Mouse (Mus musculus): ENCODE data around the gene Mef2d. TPM values are rescaled to one million over a fixed set of nuclear protein-coding genes. Genes with fewer than 3 reads are reported as not detected.
A peak's percentile ranks its signal among the peaks of the same experiment; 100 is the strongest.

Mef2d gene
- polyA plus RNA-seq, 1 experiment from 2014 or later: 12.6 TPM

DNA sequence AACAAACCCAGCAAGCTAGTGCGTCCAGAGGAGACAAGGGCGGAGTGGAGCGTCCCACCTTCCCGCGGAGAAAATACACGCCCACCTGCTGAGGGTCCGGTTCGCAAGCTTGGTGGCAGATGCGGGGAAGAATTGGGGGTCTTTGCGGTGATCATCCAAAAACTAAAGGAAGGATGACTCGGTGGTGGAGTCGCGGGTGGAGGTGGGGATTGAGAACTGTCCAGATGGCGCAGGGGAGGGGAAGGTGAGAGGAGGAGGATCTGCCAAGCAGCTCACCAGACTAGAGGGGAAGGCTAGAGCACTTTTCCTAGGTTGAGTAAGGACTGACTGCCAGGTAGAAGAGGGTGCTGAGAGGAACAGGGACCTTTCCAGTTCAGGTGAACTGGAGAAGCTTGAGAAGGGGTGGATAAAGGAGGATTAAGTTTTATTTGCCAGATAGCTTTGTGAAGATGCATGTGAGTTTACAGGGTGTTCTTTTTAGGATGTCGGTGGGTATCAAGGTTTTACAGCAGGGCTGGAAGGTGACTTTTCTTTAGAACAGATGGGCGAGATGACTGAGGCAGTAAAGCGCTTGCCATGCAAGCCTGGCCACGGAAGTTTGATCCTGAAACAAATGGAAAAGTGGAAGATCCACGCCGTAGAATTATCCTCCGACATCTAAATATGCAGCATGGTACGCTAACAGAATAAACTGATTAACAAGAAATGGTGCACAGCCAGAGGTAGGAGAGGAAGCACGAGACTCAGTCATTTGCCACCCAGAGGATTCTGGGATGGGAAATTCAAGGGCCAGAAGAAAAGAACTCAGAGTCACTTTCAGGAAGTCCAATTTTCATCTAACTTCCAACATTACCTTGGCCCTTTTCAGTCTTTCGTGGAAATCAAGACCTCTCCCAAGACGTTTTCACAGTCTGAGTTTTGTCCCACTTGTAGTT is 2.7 kb upstream of the Mef2d start:
- H3K4me2 ChIP-seq (ENCODE audit: low read depth, severe bottlenecking): peak overlapping the region; percentile 97
- H3K4me3 ChIP-seq (ENCODE audit: low read depth, low read length): peak overlapping the region; percentile 57
- ATAC-seq (ENCODE audit: insufficient number of reproducible peaks, low FRiP score, low TSS enrichment, low read depth) (no peak), DNase-seq (ENCODE audit: low spot score) (no peak)
- peaks cover 33% of the 10 kb centered on the region for H3K4me1 ChIP-seq (ENCODE audit: control insufficient read depth, insufficient read depth, low read length)
- no peaks in the 10 kb centered on the region for H3K9me3 ChIP-seq (ENCODE audit: control insufficient read depth, low read length)
- H3K27me3 ChIP-seq (ENCODE audit: control insufficient read depth, insufficient read depth, low read length): no peaks in the 10 kb centered on the region
- WGBS: 14% methylated on average over 25 of the region's 25 CpGs
- H3K36me3 ChIP-seq (ENCODE audit: control insufficient read depth, insufficient read depth, low read length): no peaks in the 10 kb centered on the region
- peak overlapping the region; percentile 81 for H3K27ac ChIP-seq (replicated peaks; ENCODE audit: low read depth, low read length)
- peak overlapping the region; percentile 74 for H3K9ac ChIP-seq (ENCODE audit: low read length)

DNA sequence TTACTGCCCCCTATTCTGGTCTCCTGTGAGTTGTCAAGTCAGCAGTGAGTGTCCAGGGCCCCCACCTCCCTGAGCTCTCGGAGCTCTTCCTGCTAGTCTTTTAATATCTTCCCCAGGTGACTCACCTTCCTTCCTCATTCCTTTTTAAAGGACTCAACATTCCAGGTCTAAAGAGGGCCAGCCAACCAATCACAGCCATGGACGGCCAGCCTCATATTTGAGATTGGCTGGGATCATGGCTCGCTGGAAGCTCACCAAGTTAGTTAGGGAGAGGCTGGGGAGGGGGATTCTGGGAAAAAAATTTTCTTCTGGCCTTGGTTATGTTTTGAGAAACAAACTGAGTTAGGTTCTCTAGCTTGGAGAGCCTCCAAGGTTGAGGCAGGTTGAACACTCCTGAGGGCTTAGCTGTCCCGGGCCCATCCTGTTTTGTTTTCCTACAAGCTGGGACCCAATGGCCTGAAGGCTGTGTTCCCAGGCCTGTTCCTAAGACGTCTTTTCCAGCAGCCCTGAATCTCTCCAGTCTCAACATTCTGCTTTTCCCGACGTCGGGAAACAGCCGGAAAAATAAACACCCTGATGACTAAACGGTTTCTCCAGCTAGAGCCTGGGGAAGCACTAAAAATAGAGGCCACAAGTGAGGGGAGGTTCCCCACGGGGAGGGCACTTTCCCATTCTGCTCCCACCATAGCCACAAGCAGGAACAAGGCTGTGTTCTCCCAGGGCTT is 1.8 kb upstream of the Mef2d start:
- H3K9me3 ChIP-seq (ENCODE audit: control insufficient read depth, low read length): no peaks in the 10 kb centered on the region
- no peaks in the 10 kb centered on the region for H3K36me3 ChIP-seq (ENCODE audit: control insufficient read depth, insufficient read depth, low read length)
- DNase-seq (ENCODE audit: low spot score): no peak
- H3K4me2 ChIP-seq (ENCODE audit: low read depth, severe bottlenecking): peak overlapping the region; percentile 97; the same call in 1 of the 2 replicates
- H3K27ac ChIP-seq (replicated peaks; ENCODE audit: low read depth, low read length): peak overlapping the region; percentile 9
- H3K9ac ChIP-seq (ENCODE audit: low read length): no peak overlapping the region
- 17% methylated on average over 11 of the region's 11 CpGs for WGBS
- peaks cover 41% of the 10 kb centered on the region for H3K4me1 ChIP-seq (ENCODE audit: control insufficient read depth, insufficient read depth, low read length)
- no peak overlapping the region for H3K4me3 ChIP-seq (ENCODE audit: low read depth, low read length)
- no peak for ATAC-seq (ENCODE audit: insufficient number of reproducible peaks, low FRiP score, low TSS enrichment, low read depth)
- no peaks in the 10 kb centered on the region for H3K27me3 ChIP-seq (ENCODE audit: control insufficient read depth, insufficient read depth, low read length)

DNA sequence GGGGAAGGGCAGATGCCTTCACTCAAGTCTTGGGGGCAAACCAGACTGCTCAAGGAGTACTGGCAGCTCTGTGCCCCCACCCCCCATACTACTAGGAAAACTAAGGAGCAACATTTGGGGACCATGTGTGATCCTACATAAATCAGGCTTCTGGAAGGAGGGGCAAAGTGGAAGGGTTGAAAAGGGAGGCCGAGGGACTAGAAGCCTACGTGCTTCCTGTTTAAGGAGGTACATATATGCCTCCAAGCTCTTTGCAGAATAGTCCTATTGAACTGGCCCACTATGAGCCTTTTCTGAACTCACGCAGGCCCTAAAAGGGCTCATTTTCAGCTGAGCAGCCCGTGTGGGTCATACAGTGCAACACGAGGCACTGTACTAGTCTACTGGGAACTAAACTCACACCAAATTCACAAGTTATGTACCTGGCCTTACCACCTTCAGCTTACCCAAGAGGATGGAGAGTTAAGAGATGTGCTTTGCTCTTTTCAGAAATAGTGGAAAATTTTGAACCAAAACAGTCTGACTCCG is 1.2 kb upstream of the Mef2d start:
- H3K36me3 ChIP-seq (ENCODE audit: control insufficient read depth, insufficient read depth, low read length): no peaks in the 10 kb centered on the region
- WGBS: 31% methylated on average over 6 of the region's 6 CpGs
- H3K4me3 ChIP-seq (ENCODE audit: low read depth, low read length): no peak overlapping the region; the same call in 1 of the 2 replicates
- H3K9ac ChIP-seq (ENCODE audit: low read length): no peak overlapping the region
- H3K4me1 ChIP-seq (ENCODE audit: control insufficient read depth, insufficient read depth, low read length): peaks cover 47% of the 10 kb centered on the region
- no peak for DNase-seq (ENCODE audit: low spot score)
- peak overlapping the region; percentile 73; the same call in 1 of the 2 replicates for H3K4me2 ChIP-seq (ENCODE audit: low read depth, severe bottlenecking)
- no peaks in the 10 kb centered on the region for H3K9me3 ChIP-seq (ENCODE audit: control insufficient read depth, low read length)
- no peaks in the 10 kb centered on the region for H3K27me3 ChIP-seq (ENCODE audit: control insufficient read depth, insufficient read depth, low read length)
- peak overlapping the region; percentile 94 for H3K27ac ChIP-seq (replicated peaks; ENCODE audit: low read depth, low read length)
- no peak for ATAC-seq (ENCODE audit: insufficient number of reproducible peaks, low FRiP score, low TSS enrichment, low read depth)

GRCm38 (mm10) chr3:88141439-88141786 is 759 bp upstream of the Mef2d start:
- no peaks in the 10 kb centered on the region for H3K9me3 ChIP-seq (ENCODE audit: control insufficient read depth, low read length)
- H3K27ac ChIP-seq (replicated peaks; ENCODE audit: low read depth, low read length): peak overlapping the region; percentile 94
- 6% methylated on average over 9 of the region's 9 CpGs for WGBS
- peak; percentile 46 for DNase-seq (ENCODE audit: low spot score)
- H3K4me3 ChIP-seq (ENCODE audit: low read depth, low read length): peak overlapping the region; percentile 92
- peak overlapping the region; percentile 73 for H3K4me2 ChIP-seq (ENCODE audit: low read depth, severe bottlenecking)
- no peaks in the 10 kb centered on the region for H3K27me3 ChIP-seq (ENCODE audit: control insufficient read depth, insufficient read depth, low read length)
- H3K9ac ChIP-seq (ENCODE audit: low read length): peak overlapping the region; percentile 30; the same call in 1 of the 2 replicates
- H3K36me3 ChIP-seq (ENCODE audit: control insufficient read depth, insufficient read depth, low read length): no peaks in the 10 kb centered on the region
- ATAC-seq (ENCODE audit: insufficient number of reproducible peaks, low FRiP score, low TSS enrichment, low read depth): no peak
- peaks cover 52% of the 10 kb centered on the region for H3K4me1 ChIP-seq (ENCODE audit: control insufficient read depth, insufficient read depth, low read length)

DNA sequence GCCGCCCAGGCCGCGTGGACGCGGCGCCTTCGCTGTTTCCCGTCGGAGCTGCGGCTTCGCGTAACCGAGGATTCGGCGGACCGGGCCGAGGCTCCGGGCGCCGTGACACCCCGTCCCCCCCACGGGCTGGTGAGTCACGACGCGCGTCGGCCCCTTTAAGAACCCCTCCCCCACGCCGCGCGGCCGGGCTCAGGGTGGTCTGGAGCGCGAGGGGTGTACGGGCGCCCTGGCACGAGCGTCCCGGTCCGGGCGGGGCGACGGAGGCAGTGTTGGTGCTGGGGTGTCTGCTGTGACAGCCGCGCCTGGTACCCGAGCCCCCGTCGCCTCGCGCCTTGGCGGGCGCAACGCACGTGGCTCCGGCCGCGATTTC is 359 bp downstream of the Mef2d start:
- no peaks in the 10 kb centered on the region for H3K27me3 ChIP-seq (ENCODE audit: control insufficient read depth, insufficient read depth, low read length)
- peak overlapping the region; percentile 73 for H3K4me2 ChIP-seq (ENCODE audit: low read depth, severe bottlenecking)
- H3K9me3 ChIP-seq (ENCODE audit: control insufficient read depth, low read length): no peaks in the 10 kb centered on the region
- ATAC-seq (ENCODE audit: insufficient number of reproducible peaks, low FRiP score, low TSS enrichment, low read depth) (peak; percentile 29; the same call in 1 of the 2 replicates), DNase-seq (ENCODE audit: low spot score) (no peak)
- under 1% methylated on average over 53 of the region's 57 CpGs for WGBS
- peak overlapping the region; percentile 88 for H3K9ac ChIP-seq (ENCODE audit: low read length)
- H3K4me1 ChIP-seq (ENCODE audit: control insufficient read depth, insufficient read depth, low read length): peaks cover 60% of the 10 kb centered on the region
- H3K4me3 ChIP-seq (ENCODE audit: low read depth, low read length): peak overlapping the region; percentile 92
- no peaks in the 10 kb centered on the region for H3K36me3 ChIP-seq (ENCODE audit: control insufficient read depth, insufficient read depth, low read length)
- H3K27ac ChIP-seq (replicated peaks; ENCODE audit: low read depth, low read length): peak overlapping the region; percentile 94

GRCm38 (mm10) chr3:88142916-88143771 is 972 bp downstream of the Mef2d start:
- ATAC-seq (ENCODE audit: insufficient number of reproducible peaks, low FRiP score, low TSS enrichment, low read depth) (no peak), DNase-seq (ENCODE audit: low spot score) (peak; percentile 53)
- peak overlapping the region; percentile 73 for H3K4me2 ChIP-seq (ENCODE audit: low read depth, severe bottlenecking)
- H3K9me3 ChIP-seq (ENCODE audit: control insufficient read depth, low read length): no peaks in the 10 kb centered on the region
- WGBS: under 1% methylated on average over 33 of the region's 33 CpGs
- peak overlapping the region; percentile 94 for H3K27ac ChIP-seq (replicated peaks; ENCODE audit: low read depth, low read length)
- peak overlapping the region; percentile 88 for H3K9ac ChIP-seq (ENCODE audit: low read length)
- H3K36me3 ChIP-seq (ENCODE audit: control insufficient read depth, insufficient read depth, low read length): no peaks in the 10 kb centered on the region
- peak overlapping the region; percentile 92 for H3K4me3 ChIP-seq (ENCODE audit: low read depth, low read length)
- H3K4me1 ChIP-seq (ENCODE audit: control insufficient read depth, insufficient read depth, low read length): peaks cover 60% of the 10 kb centered on the region
- no peaks in the 10 kb centered on the region for H3K27me3 ChIP-seq (ENCODE audit: control insufficient read depth, insufficient read depth, low read length)

DNA sequence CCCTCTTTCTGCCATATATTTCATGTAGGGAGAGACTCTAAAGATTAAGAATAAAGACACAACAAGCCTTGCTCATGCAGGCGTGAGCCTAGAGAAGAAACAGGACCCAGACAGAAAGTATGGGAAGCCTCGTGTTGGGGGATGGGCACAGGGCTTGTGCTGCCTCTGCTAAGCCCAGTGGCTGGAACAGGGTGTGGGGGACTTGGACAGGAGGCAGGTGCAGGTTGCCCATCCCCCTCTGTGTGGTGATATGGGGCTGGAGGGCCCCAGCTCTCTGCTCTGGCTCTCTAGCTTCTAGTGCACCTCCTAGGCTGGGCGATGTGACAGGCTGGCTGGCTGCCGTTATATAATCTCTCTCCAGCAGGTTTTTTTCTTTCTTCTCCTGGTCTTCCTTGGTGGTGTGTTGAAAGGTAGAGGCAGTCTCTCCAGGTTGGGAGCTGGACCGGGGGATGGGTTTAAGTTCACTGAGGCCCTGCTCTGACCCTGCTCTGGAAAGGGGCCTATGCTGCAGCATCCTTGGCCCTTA is 1.9 kb downstream of the Mef2d start:
- ATAC-seq (ENCODE audit: insufficient number of reproducible peaks, low FRiP score, low TSS enrichment, low read depth): no peak
- WGBS: 34% methylated on average over 5 of the region's 5 CpGs
- no peaks in the 10 kb centered on the region for H3K9me3 ChIP-seq (ENCODE audit: control insufficient read depth, low read length)
- peaks cover 59% of the 10 kb centered on the region for H3K4me1 ChIP-seq (ENCODE audit: control insufficient read depth, insufficient read depth, low read length)
- no peak overlapping the region for H3K27ac ChIP-seq (replicated peaks; ENCODE audit: low read depth, low read length)
- no peaks in the 10 kb centered on the region for H3K27me3 ChIP-seq (ENCODE audit: control insufficient read depth, insufficient read depth, low read length)
- peak overlapping the region; percentile 73 for H3K4me2 ChIP-seq (ENCODE audit: low read depth, severe bottlenecking)
- H3K4me3 ChIP-seq (ENCODE audit: low read depth, low read length): peak overlapping the region; percentile 92
- DNase-seq (ENCODE audit: low spot score): peak; percentile 44
- no peaks in the 10 kb centered on the region for H3K36me3 ChIP-seq (ENCODE audit: control insufficient read depth, insufficient read depth, low read length)
- H3K9ac ChIP-seq (ENCODE audit: low read length): peak overlapping the region; percentile 7; the same call in 1 of the 2 replicates

Data from limb, embryonic 11.5 days (tissue).